Mouse (Mus musculus): Measurements from ENCODE around the gene Klhdc4. TPM values are rescaled to one million over a fixed set of nuclear protein-coding genes. Genes with fewer than 3 reads are reported as not detected.

Gene Klhdc4
- total RNA-seq, 2 experiments from 2014 or later, result 13.4 to 14.1 TPM

- no peak for DNase-seq (ENCODE audit: low spot score)
- intact Hi-C loops (cut with DNase I), result no loop called here
These were observed 11.1 kb downstream of the Klhdc4 start for GRCm38 (mm10) chr8:121818226-121818625.

- intact Hi-C loops (cut with DNase I), result no loop called here
- DNase-seq (ENCODE audit: low spot score), result no peak
These were observed 17.3 kb downstream of the Klhdc4 start for GRCm38 (mm10) chr8:121811931-121812570.

- DNase-seq (ENCODE audit: low spot score), result no peak
- intact Hi-C loops (cut with DNase I), result no loop called here
These were observed 17.9 kb downstream of the Klhdc4 start for GRCm38 (mm10) chr8:121811502-121811901.

- no peak for DNase-seq (ENCODE audit: low spot score)
- intact Hi-C loops (cut with DNase I), result no loop called here
These were observed 19.7 kb downstream of the Klhdc4 start for GRCm38 (mm10) chr8:121809524-121810155.

GRCm38 (mm10) chr8:121808032-121808431 is 21.3 kb downstream of the Klhdc4 start:
- DNase-seq (ENCODE audit: low spot score), result no peak
- intact Hi-C loops (cut with DNase I), result no loop called here

GRCm38 (mm10) chr8:121806126-121806525 is 23.2 kb downstream of the Klhdc4 start:
- DNase-seq (ENCODE audit: low spot score), result no peak
- intact Hi-C loops (cut with DNase I), result no loop called here

GRCm38 (mm10) chr8:121804829-121805228 is 24.5 kb downstream of the Klhdc4 start:
- DNase-seq (ENCODE audit: low spot score), result no peak
- intact Hi-C loops (cut with DNase I), result no loop called here

GRCm38 (mm10) chr8:121798401-121798800 is 31.0 kb downstream of the Klhdc4 start:
- intact Hi-C loops (cut with DNase I), result no loop called here
- DNase-seq (ENCODE audit: low spot score), result no peak

GRCm38 (mm10) chr8:121796406-121796805 is 33.0 kb downstream of the Klhdc4 start:
- intact Hi-C loops (cut with DNase I), result no loop called here
- DNase-seq (ENCODE audit: low spot score), result no peak

GRCm38 (mm10) chr8:121795461-121795860 is 33.9 kb downstream of the Klhdc4 start:
- intact Hi-C loops (cut with DNase I), result no loop called here
- no peak for DNase-seq (ENCODE audit: low spot score)

GRCm38 (mm10) chr8:121794151-121794550 is 35.2 kb downstream of the Klhdc4 start:
- intact Hi-C loops (cut with DNase I), result no loop called here
- no peak for DNase-seq (ENCODE audit: low spot score)

- no peak for DNase-seq (ENCODE audit: low spot score)
- intact Hi-C loops (cut with DNase I), result no loop called here
These were observed 36.7 kb downstream of the Klhdc4 start for GRCm38 (mm10) chr8:121792627-121793026.

- no peak for DNase-seq (ENCODE audit: low spot score)
- intact Hi-C loops (cut with DNase I), result no loop called here
These were observed 37.2 kb downstream of the Klhdc4 start for GRCm38 (mm10) chr8:121792159-121792558.

- intact Hi-C loops (cut with DNase I), result no loop called here
- DNase-seq (ENCODE audit: low spot score), result no peak
These were observed 40.6 kb downstream of the Klhdc4 start for GRCm38 (mm10) chr8:121788786-121789185.

- no peak for DNase-seq (ENCODE audit: low spot score)
These were observed 42.8 kb downstream of the Klhdc4 start for GRCm38 (mm10) chr8:121786542-121786941.

GRCm38 (mm10) chr8:121782493-121782892 is 46.9 kb downstream of the Klhdc4 start:
- intact Hi-C loops (cut with DNase I), result no loop called here
- DNase-seq (ENCODE audit: low spot score), result no peak

More at GRCm38 (mm10) chr8:121786542-121786941, 42.8 kb downstream of the Klhdc4 start:
- intact Hi-C loops (cut with DNase I), result no loop called here

GRCm38 (mm10) chr8:121773876-121774275 is 55.5 kb downstream of the Klhdc4 start:
- intact Hi-C loops (cut with DNase I), result no loop called here
- DNase-seq (ENCODE audit: low spot score), result no peak

- intact Hi-C loops (cut with DNase I), result no loop called here
- DNase-seq (ENCODE audit: low spot score), result no peak
These were observed 58.3 kb downstream of the Klhdc4 start for GRCm38 (mm10) chr8:121770845-121771752.

GRCm38 (mm10) chr8:121769621-121770020 is 59.7 kb downstream of the Klhdc4 start:
- intact Hi-C loops (cut with DNase I), result no loop called here
- DNase-seq (ENCODE audit: low spot score), result no peak

GRCm38 (mm10) chr8:121769095-121769494 is 60.3 kb downstream of the Klhdc4 start:
- intact Hi-C loops (cut with DNase I), result no loop called here
- DNase-seq (ENCODE audit: low spot score), result no peak

Measured in heart, postnatal 25 days (tissue).